Mouse (Mus musculus): ENCODE data around the gene 4930451I11Rik. TPM values are rescaled to one million over a fixed set of nuclear protein-coding genes. Genes with fewer than 3 reads are reported as not detected.

The 4930451I11Rik gene
- total RNA-seq, 1 experiment: not detected

DNA sequence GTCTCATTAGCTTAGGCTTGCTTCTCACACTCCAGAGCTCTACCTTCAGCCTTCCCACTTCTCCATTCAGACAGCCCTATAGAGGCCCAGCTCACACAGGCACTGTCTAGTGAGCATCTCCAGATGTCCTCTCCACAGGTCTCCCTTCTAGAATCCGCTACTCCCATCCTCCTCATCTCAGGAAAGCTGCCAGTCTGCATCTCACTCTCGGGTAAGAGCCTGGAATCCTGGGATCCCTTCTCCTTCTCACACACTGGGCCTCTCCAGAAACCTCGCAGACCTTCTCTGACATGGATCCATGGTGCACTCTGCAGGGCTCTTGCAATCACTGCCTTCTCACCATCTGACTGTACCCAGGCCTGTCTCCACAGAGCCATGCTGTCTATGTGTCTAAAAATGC is 24.2 kb upstream of the 4930451I11Rik start:
- H3K36me3 ChIP-seq (ENCODE audit: control insufficient read depth, insufficient read depth, low read length, poor library complexity, severe bottlenecking): peaks cover 79% of the 10 kb centered on the region
- no peak for DNase-seq (ENCODE audit: low read depth, low spot score)
- H3K9ac ChIP-seq (ENCODE audit: insufficient read depth, low read depth, low read length, poor library complexity, severe bottlenecking): no peak overlapping the region
- H3K27ac ChIP-seq (ENCODE audit: insufficient read depth, low read depth, low read length, poor library complexity, severe bottlenecking): no peak overlapping the region
- no peak overlapping the region for H3K4me3 ChIP-seq (ENCODE audit: insufficient read depth in 1 of 2, low read depth in 1 of 2, low read length in 2 of 2, poor library complexity in 1 of 2, severe bottlenecking in 1 of 2)
- no peaks in the 10 kb centered on the region for H3K9me3 ChIP-seq (ENCODE audit: control insufficient read depth, insufficient read depth, low read depth, low read length)
- H3K4me1 ChIP-seq (ENCODE audit: control insufficient read depth in 2 of 2, insufficient read depth in 2 of 2, low read length in 2 of 2, poor library complexity in 1 of 2): peaks cover 6 to 45% of the 10 kb centered on the region in 2 experiments
- TF ChIP-seq ZC3H11A (IDR thresholded peaks at IDR 0.05; ENCODE audit: borderline replicate concordance, low read depth, low read length) (no peak), HCFC1 (IDR thresholded peaks at IDR 0.05; ENCODE audit: borderline replicate concordance, insufficient read depth, low read length) (no peak)
- in situ Hi-C loops (cut with MboI; ENCODE audit: low sequenced_read_pairs in 2 of 2, unreplicated experiment in 2 of 2): no loop called here

DNA sequence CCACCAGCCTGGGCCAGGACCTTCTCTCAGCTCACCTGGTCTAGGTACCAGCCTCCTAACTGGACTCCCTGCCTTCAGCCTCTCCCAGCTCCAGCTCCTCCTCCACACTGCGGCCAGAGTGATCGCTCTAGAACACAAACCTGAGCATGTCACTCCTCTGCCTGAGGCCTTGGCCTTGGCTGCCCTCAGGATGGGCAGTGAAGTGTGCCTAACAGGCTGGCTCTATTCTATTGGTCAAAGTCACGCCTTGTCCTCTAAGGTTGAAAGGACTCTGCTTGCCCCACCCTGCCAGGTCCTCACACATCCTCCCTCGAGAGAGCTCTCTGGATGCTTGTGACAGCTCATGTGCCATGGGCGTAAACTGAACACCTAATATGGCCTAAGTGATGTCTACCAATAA is 22.0 kb upstream of the 4930451I11Rik start:
- in situ Hi-C loops (cut with MboI; ENCODE audit: low sequenced_read_pairs in 2 of 2, unreplicated experiment in 2 of 2): no loop called here
- DNase-seq (ENCODE audit: low read depth, low spot score): no peak
- no peak overlapping the region for H3K27ac ChIP-seq (ENCODE audit: insufficient read depth, low read depth, low read length, poor library complexity, severe bottlenecking)
- no peak overlapping the region for H3K4me3 ChIP-seq (ENCODE audit: insufficient read depth in 1 of 2, low read depth in 1 of 2, low read length in 2 of 2, poor library complexity in 1 of 2, severe bottlenecking in 1 of 2)
- no peak overlapping the region for H3K9ac ChIP-seq (ENCODE audit: insufficient read depth, low read depth, low read length, poor library complexity, severe bottlenecking)
- H3K9me3 ChIP-seq (ENCODE audit: control insufficient read depth, insufficient read depth, low read depth, low read length): no peaks in the 10 kb centered on the region
- no peak for TF ChIP-seq MAFK (IDR thresholded peaks at IDR 0.05; ENCODE audit: insufficient read depth, low read depth, low read length)
- TF ChIP-seq ZC3H11A (IDR thresholded peaks at IDR 0.05; ENCODE audit: borderline replicate concordance, low read depth, low read length): no peak
- TF ChIP-seq ZNF384 (IDR thresholded peaks at IDR 0.05; ENCODE audit: low read depth, low read length): no peak
- TF ChIP-seq HCFC1 (IDR thresholded peaks at IDR 0.05; ENCODE audit: borderline replicate concordance, insufficient read depth, low read length): no peak
- peaks cover 6 to 45% of the 10 kb centered on the region in 2 experiments for H3K4me1 ChIP-seq (ENCODE audit: control insufficient read depth in 2 of 2, insufficient read depth in 2 of 2, low read length in 2 of 2, poor library complexity in 1 of 2)
- H3K36me3 ChIP-seq (ENCODE audit: control insufficient read depth, insufficient read depth, low read length, poor library complexity, severe bottlenecking): peaks cover 66% of the 10 kb centered on the region

DNA sequence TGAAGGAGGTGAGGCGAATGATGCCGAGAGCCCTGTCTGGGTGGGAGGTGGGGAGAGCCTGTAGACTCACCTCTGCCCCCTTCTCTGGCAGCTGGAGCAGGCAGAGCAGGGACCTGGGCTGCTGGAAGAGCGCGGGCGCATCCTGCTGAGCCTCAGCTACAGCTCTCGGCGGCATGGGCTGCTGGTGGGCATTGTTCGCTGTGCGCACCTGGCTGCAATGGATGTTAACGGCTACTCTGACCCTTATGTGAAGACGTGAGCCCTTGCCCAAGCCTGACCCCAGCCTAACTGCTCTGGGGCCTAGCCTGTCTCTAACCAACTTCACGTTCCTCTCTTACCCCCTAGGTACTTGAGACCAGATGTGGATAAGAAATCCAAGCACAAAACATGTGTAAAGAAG is 19.8 kb upstream of the 4930451I11Rik start:
- in situ Hi-C loops (cut with MboI; ENCODE audit: low sequenced_read_pairs in 2 of 2, unreplicated experiment in 2 of 2): no loop called here
- TF ChIP-seq ZNF384 (IDR thresholded peaks at IDR 0.05; ENCODE audit: low read depth, low read length) (no peak), HCFC1 (IDR thresholded peaks at IDR 0.05; ENCODE audit: borderline replicate concordance, insufficient read depth, low read length) (no peak), CHD2 (IDR thresholded peaks at IDR 0.05; ENCODE audit: low read depth, low read length) (no peak), MAFK (IDR thresholded peaks at IDR 0.05; ENCODE audit: insufficient read depth, low read depth, low read length) (no peak), ZC3H11A (IDR thresholded peaks at IDR 0.05; ENCODE audit: borderline replicate concordance, low read depth, low read length) (no peak)
- peaks cover 48% of the 10 kb centered on the region for H3K36me3 ChIP-seq (ENCODE audit: control insufficient read depth, insufficient read depth, low read length, poor library complexity, severe bottlenecking)
- H3K4me1 ChIP-seq (ENCODE audit: control insufficient read depth in 2 of 2, insufficient read depth in 2 of 2, low read length in 2 of 2, poor library complexity in 1 of 2): peaks cover 6 to 35% of the 10 kb centered on the region in 2 experiments
- no peaks in the 10 kb centered on the region for H3K9me3 ChIP-seq (ENCODE audit: control insufficient read depth, insufficient read depth, low read depth, low read length)
- DNase-seq (ENCODE audit: low read depth, low spot score): no peak
- no peak overlapping the region for H3K4me3 ChIP-seq (ENCODE audit: insufficient read depth in 1 of 2, low read depth in 1 of 2, low read length in 2 of 2, poor library complexity in 1 of 2, severe bottlenecking in 1 of 2)
- no peak overlapping the region; the same call in 1 of the 2 replicates for H3K9ac ChIP-seq (ENCODE audit: insufficient read depth, low read depth, low read length, poor library complexity, severe bottlenecking)
- H3K27ac ChIP-seq (ENCODE audit: insufficient read depth, low read depth, low read length, poor library complexity, severe bottlenecking): no peak overlapping the region

DNA sequence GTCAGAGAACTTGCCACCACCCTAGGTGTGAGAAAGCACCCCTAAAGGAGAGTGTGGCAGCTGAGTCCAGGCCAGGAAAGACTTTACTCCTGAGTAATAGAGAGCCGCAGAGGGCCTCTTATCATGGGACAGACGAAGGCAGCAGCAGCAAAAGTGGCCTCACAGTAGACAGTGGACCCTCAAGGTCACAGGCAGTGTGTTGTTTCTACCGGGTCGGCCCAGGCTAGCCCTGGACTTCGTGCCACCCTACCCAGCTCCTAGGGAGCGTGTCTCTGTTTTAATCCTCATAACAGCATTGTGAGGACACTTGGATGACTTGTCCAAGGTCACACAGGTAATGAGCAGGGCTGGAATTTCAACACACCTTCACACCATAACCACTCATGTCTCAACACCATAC is 18.7 kb upstream of the 4930451I11Rik start:
- H3K36me3 ChIP-seq (ENCODE audit: control insufficient read depth, insufficient read depth, low read length, poor library complexity, severe bottlenecking): peaks cover 38% of the 10 kb centered on the region
- no peak overlapping the region for H3K27ac ChIP-seq (ENCODE audit: insufficient read depth, low read depth, low read length, poor library complexity, severe bottlenecking)
- no peaks in the 10 kb centered on the region for H3K9me3 ChIP-seq (ENCODE audit: control insufficient read depth, insufficient read depth, low read depth, low read length)
- no peak for DNase-seq (ENCODE audit: low read depth, low spot score)
- peaks cover 4 to 31% of the 10 kb centered on the region in 2 experiments; a peak in 3 of 4 replicates for H3K4me1 ChIP-seq (ENCODE audit: control insufficient read depth in 2 of 2, insufficient read depth in 2 of 2, low read length in 2 of 2, poor library complexity in 1 of 2)
- no peak overlapping the region for H3K9ac ChIP-seq (ENCODE audit: insufficient read depth, low read depth, low read length, poor library complexity, severe bottlenecking)
- no peak overlapping the region for H3K4me3 ChIP-seq (ENCODE audit: insufficient read depth in 1 of 2, low read depth in 1 of 2, low read length in 2 of 2, poor library complexity in 1 of 2, severe bottlenecking in 1 of 2)
- TF ChIP-seq ZNF384 (IDR thresholded peaks at IDR 0.05; ENCODE audit: low read depth, low read length) (no peak), CHD2 (IDR thresholded peaks at IDR 0.05; ENCODE audit: low read depth, low read length) (no peak), ZC3H11A (IDR thresholded peaks at IDR 0.05; ENCODE audit: borderline replicate concordance, low read depth, low read length) (no peak), MAFK (IDR thresholded peaks at IDR 0.05; ENCODE audit: insufficient read depth, low read depth, low read length) (no peak), HCFC1 (IDR thresholded peaks at IDR 0.05; ENCODE audit: borderline replicate concordance, insufficient read depth, low read length) (no peak)
- in situ Hi-C loops (cut with MboI; ENCODE audit: low sequenced_read_pairs in 2 of 2, unreplicated experiment in 2 of 2): no loop called here

DNA sequence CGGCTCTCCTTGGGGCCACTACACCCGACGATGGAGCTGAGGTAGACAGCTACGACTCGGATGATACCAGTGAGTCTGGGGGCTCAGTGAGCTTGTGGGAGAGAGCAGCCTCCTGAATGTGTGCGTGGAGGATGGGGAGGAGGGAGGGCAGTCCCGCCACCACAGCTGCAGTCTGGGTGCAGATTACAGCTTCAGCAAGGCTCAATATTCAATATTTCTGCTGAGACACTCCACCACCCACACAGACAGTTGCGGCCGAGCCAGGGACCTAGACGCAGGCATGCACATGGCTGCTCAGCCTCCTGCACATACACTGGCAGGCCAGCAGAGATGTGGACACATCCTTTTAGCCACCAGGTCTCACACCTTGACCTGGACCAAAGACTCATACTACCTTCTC is 17.4 kb upstream of the 4930451I11Rik start:
- no peaks in the 10 kb centered on the region for H3K9me3 ChIP-seq (ENCODE audit: control insufficient read depth, insufficient read depth, low read depth, low read length)
- H3K27ac ChIP-seq (ENCODE audit: insufficient read depth, low read depth, low read length, poor library complexity, severe bottlenecking): no peak overlapping the region
- peak overlapping the region; percentile 26; the same call in 1 of the 2 replicates for H3K9ac ChIP-seq (ENCODE audit: insufficient read depth, low read depth, low read length, poor library complexity, severe bottlenecking)
- TF ChIP-seq HCFC1 (IDR thresholded peaks at IDR 0.05; ENCODE audit: borderline replicate concordance, insufficient read depth, low read length) (no peak), ZC3H11A (IDR thresholded peaks at IDR 0.05; ENCODE audit: borderline replicate concordance, low read depth, low read length) (no peak), MAFK (IDR thresholded peaks at IDR 0.05; ENCODE audit: insufficient read depth, low read depth, low read length) (no peak), CHD2 (IDR thresholded peaks at IDR 0.05; ENCODE audit: low read depth, low read length) (no peak), ZNF384 (IDR thresholded peaks at IDR 0.05; ENCODE audit: low read depth, low read length) (no peak)
- H3K36me3 ChIP-seq (ENCODE audit: control insufficient read depth, insufficient read depth, low read length, poor library complexity, severe bottlenecking): peaks cover 25% of the 10 kb centered on the region
- in situ Hi-C loops (cut with MboI; ENCODE audit: low sequenced_read_pairs in 2 of 2, unreplicated experiment in 2 of 2): no loop called here
- H3K4me3 ChIP-seq (ENCODE audit: insufficient read depth in 1 of 2, low read depth in 1 of 2, low read length in 2 of 2, poor library complexity in 1 of 2, severe bottlenecking in 1 of 2): peak overlapping the region; percentile 63 to 80; a peak in 3 of 4 replicates
- DNase-seq (ENCODE audit: low read depth, low spot score): no peak
- H3K4me1 ChIP-seq (ENCODE audit: control insufficient read depth in 2 of 2, insufficient read depth in 2 of 2, low read length in 2 of 2, poor library complexity in 1 of 2): peaks cover 0 to 23% of the 10 kb centered on the region in 2 experiments; a peak in 2 of 4 replicates

All from ES-E14 (cell line).